Mouse (Mus musculus): ENCODE data around the gene Zfp341. TPM values are rescaled to one million over a fixed set of nuclear protein-coding genes. Genes with fewer than 3 reads are reported as not detected.

Gene Zfp341
- total and polyA plus RNA-seq, 2 experiments from 2014 or later, result 1.4 to 10.2 TPM

GRCm38 (mm10) chr2:154601324-154601723 is 11.8 kb upstream of the Zfp341 start:
- Histone ChIP-seq H3K9ac (no peak overlapping the region), H3K9me3 (ENCODE audit: low read length) (no peaks in the 10 kb centered on the region), H3K4me2 (ENCODE audit: low read depth) (no peak overlapping the region), H3K36me3 (ENCODE audit: insufficient read depth) (no peaks in the 10 kb centered on the region), H3K4me1 (ENCODE audit: insufficient read depth) (peaks cover 11% of the 10 kb centered on the region; the same call in 1 of the 2 replicates), H3K27ac (ENCODE audit: low read depth, low read length) (no peak overlapping the region), H3K27me3 (ENCODE audit: insufficient read depth, low read length) (no peaks in the 10 kb centered on the region), H3K4me3 (ENCODE audit: low read depth, low read length) (no peak overlapping the region)
- TF ChIP-seq CTCF (IDR thresholded peaks at IDR 0.05; ENCODE audit: low read depth), result no peak
- ATAC-seq (no peak), DNase-seq (no peak)
- 82% methylated on average over 3 of the region's 3 CpGs for WGBS

GRCm38 (mm10) chr2:154603007-154603637 is 10.0 kb upstream of the Zfp341 start:
- 0 out of 2 replicates have a peak overlapping the region, but pooled peaks have one; percentile 16 for H3K27ac ChIP-seq (ENCODE audit: low read depth, low read length)
- DNase-seq, result no peak
- peak overlapping the region; percentile 55 for H3K4me3 ChIP-seq (ENCODE audit: low read depth, low read length)
- no peaks in the 10 kb centered on the region for H3K36me3 ChIP-seq (ENCODE audit: insufficient read depth)
- peaks cover 11% of the 10 kb centered on the region; the same call in 1 of the 2 replicates for H3K4me1 ChIP-seq (ENCODE audit: insufficient read depth)
- H3K27me3 ChIP-seq (ENCODE audit: insufficient read depth, low read length), result no peaks in the 10 kb centered on the region
- no peak for TF ChIP-seq CTCF (IDR thresholded peaks at IDR 0.05; ENCODE audit: low read depth)
- 16% methylated on average over 22 of the region's 22 CpGs for WGBS
- H3K9ac ChIP-seq, result peak overlapping the region; percentile 62
- H3K4me2 ChIP-seq (ENCODE audit: low read depth), result peak overlapping the region; percentile 77
- peak; percentile 42; the same call in 1 of the 2 replicates for ATAC-seq
- no peaks in the 10 kb centered on the region for H3K9me3 ChIP-seq (ENCODE audit: low read length)

- Histone ChIP-seq H3K36me3 (ENCODE audit: insufficient read depth) (no peaks in the 10 kb centered on the region), H3K9me3 (ENCODE audit: low read length) (no peaks in the 10 kb centered on the region), H3K4me3 (ENCODE audit: low read depth, low read length) (peak within 1 kb of the TSS; percentile 55), H3K9ac (peak within 1 kb of the TSS; percentile 62), H3K4me2 (ENCODE audit: low read depth) (peak within 1 kb of the TSS; percentile 77), H3K27me3 (ENCODE audit: insufficient read depth, low read length) (no peaks in the 10 kb centered on the region), H3K4me1 (ENCODE audit: insufficient read depth) (peaks cover 11% of the 10 kb centered on the region; the same call in 1 of the 2 replicates), H3K27ac (ENCODE audit: low read depth, low read length) (0 out of 2 replicates have a peak within 1 kb of the TSS, but pooled peaks have one; percentile 16)
- no peak for TF ChIP-seq CTCF (IDR thresholded peaks at IDR 0.05; ENCODE audit: low read depth)
- ATAC-seq (peak; percentile 100), DNase-seq (peak; percentile 97)
- 0% methylated on average over 13 of the region's 13 CpGs for WGBS
Observed at GRCm38 (mm10) chr2:154603638-154604153, 9.4 kb upstream of the Zfp341 start, which contains the start of gene Pxmp4. TSS of gene Pxmp4 (minus strand) at chr2:154603708.

- Histone ChIP-seq H3K4me2 (ENCODE audit: low read depth) (peak overlapping the region; percentile 77), H3K4me1 (ENCODE audit: insufficient read depth) (peaks cover 11% of the 10 kb centered on the region; the same call in 1 of the 2 replicates), H3K27ac (ENCODE audit: low read depth, low read length) (no peak overlapping the region), H3K4me3 (ENCODE audit: low read depth, low read length) (0 out of 2 replicates have a peak overlapping the region, but pooled peaks have one; percentile 11), H3K9ac (no peak overlapping the region), H3K9me3 (ENCODE audit: low read length) (no peaks in the 10 kb centered on the region), H3K36me3 (ENCODE audit: insufficient read depth) (no peaks in the 10 kb centered on the region), H3K27me3 (ENCODE audit: insufficient read depth, low read length) (no peaks in the 10 kb centered on the region)
- TF ChIP-seq CTCF (IDR thresholded peaks at IDR 0.05; ENCODE audit: low read depth), result no peak
- no peak for DNase-seq
- WGBS, result 42% methylated on average over 7 of the region's 7 CpGs
- no peak for ATAC-seq
Observed at GRCm38 (mm10) chr2:154604156-154604555, 8.9 kb upstream of the Zfp341 start.

- ATAC-seq (no peak), DNase-seq (no peak)
- Histone ChIP-seq H3K4me2 (ENCODE audit: low read depth) (no peak overlapping the region), H3K9ac (no peak overlapping the region), H3K27me3 (ENCODE audit: insufficient read depth, low read length) (no peaks in the 10 kb centered on the region), H3K36me3 (ENCODE audit: insufficient read depth) (no peaks in the 10 kb centered on the region), H3K9me3 (ENCODE audit: low read length) (no peaks in the 10 kb centered on the region), H3K4me3 (ENCODE audit: low read depth, low read length) (no peak overlapping the region), H3K27ac (ENCODE audit: low read depth, low read length) (no peak overlapping the region), H3K4me1 (ENCODE audit: insufficient read depth) (peaks cover 11% of the 10 kb centered on the region; the same call in 1 of the 2 replicates)
- no peak for TF ChIP-seq CTCF (IDR thresholded peaks at IDR 0.05; ENCODE audit: low read depth)
- WGBS, result 77% methylated on average over 1 of the region's 1 CpGs
Observed at GRCm38 (mm10) chr2:154606965-154607364, 6.1 kb upstream of the Zfp341 start.

GRCm38 (mm10) chr2:154609050-154609767 is 3.9 kb upstream of the Zfp341 start:
- H3K36me3 ChIP-seq (ENCODE audit: insufficient read depth), result no peaks in the 10 kb centered on the region
- WGBS, result 71% methylated on average over 10 of the region's 10 CpGs
- 0 out of 2 replicates have a peak, but pooled peaks cover 4% of the 10 kb centered on the region for H3K4me1 ChIP-seq (ENCODE audit: insufficient read depth)
- no peak overlapping the region for H3K9ac ChIP-seq
- H3K9me3 ChIP-seq (ENCODE audit: low read length), result no peaks in the 10 kb centered on the region
- H3K27me3 ChIP-seq (ENCODE audit: insufficient read depth, low read length), result no peaks in the 10 kb centered on the region
- no peak for DNase-seq
- H3K27ac ChIP-seq (ENCODE audit: low read depth, low read length), result no peak overlapping the region
- no peak overlapping the region for H3K4me3 ChIP-seq (ENCODE audit: low read depth, low read length)
- ATAC-seq, result no peak
- no peak for TF ChIP-seq CTCF (IDR thresholded peaks at IDR 0.05; ENCODE audit: low read depth)
- no peak overlapping the region for H3K4me2 ChIP-seq (ENCODE audit: low read depth)
